Mouse (Mus musculus): ENCODE measurements around the gene Eif5. TPM values are rescaled to one million over a fixed set of nuclear protein-coding genes. Genes with fewer than 3 reads are reported as not detected.

Eif5 gene
- polyA plus RNA-seq, 1 experiment, result 57.6 TPM

DNA sequence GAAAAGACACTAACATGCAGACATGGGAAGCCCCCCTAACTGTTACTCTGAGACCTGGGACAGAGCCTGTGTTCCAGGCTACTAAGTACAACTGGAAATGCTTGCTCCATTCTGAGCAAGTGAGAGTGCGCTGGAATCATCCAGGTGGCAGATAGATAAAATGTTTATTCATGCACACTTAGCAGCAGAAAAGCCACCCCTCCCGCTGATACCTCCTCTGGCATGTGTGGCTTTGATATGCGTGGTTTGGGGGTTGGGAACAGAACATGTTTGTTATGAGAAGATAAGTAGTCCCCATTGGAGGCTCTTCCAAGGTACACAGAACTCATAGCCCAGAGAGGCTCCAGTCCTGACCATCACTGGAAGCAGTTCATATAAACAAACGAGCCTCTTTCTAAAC is 19.9 kb upstream of the Eif5 start:
- H3K36me3 ChIP-seq (ENCODE audit: control insufficient read depth, insufficient read depth), result no peaks in the 10 kb centered on the region
- no peak overlapping the region for H3K4me3 ChIP-seq
- no peaks in the 10 kb centered on the region for H3K27me3 ChIP-seq (ENCODE audit: control insufficient read depth, insufficient read depth, insufficient read length)
- TF ChIP-seq SRF (IDR thresholded peaks at IDR 0.05; ENCODE audit: control insufficient read depth, insufficient read length, low read depth), result no peak
- no peak for TF ChIP-seq POLR2A (IDR thresholded peaks at IDR 0.05; ENCODE audit: insufficient read length, low read depth)
- no peak for TF ChIP-seq REST (IDR thresholded peaks at IDR 0.05; ENCODE audit: insufficient read depth, insufficient read length)
- TF ChIP-seq POLR2AphosphoS2 (IDR thresholded peaks at IDR 0.05; ENCODE audit: insufficient read length, low read depth), result no peak
- TF ChIP-seq MAX (IDR thresholded peaks at IDR 0.05; ENCODE audit: low read depth), result no peak
- no peak for TF ChIP-seq MYOD1 (IDR thresholded peaks at IDR 0.05; ENCODE audit: control insufficient read depth in 1 of 3, insufficient read length in 2 of 3, low read depth in 2 of 3)
- TF ChIP-seq TCF3 (IDR thresholded peaks at IDR 0.05; ENCODE audit: insufficient read length, low read depth), result no peak
- TF ChIP-seq E2F4 (IDR thresholded peaks at IDR 0.05; ENCODE audit: insufficient read depth), result no peak
- no peak for TF ChIP-seq TCF12 (IDR thresholded peaks at IDR 0.05; ENCODE audit: insufficient read depth, poor library complexity, severe bottlenecking)
- TF ChIP-seq USF1 (IDR thresholded peaks at IDR 0.05; ENCODE audit: low read depth), result no peak
- no peak for TF ChIP-seq MYOG (IDR thresholded peaks at IDR 0.05; ENCODE audit: control insufficient read depth in 1 of 3, insufficient read depth in 1 of 3, insufficient read length in 2 of 3, low read depth in 2 of 3)
- no peak for TF ChIP-seq CEBPB (IDR thresholded peaks at IDR 0.05; ENCODE audit: insufficient read depth, poor library complexity, severe bottlenecking)
- H3K4me2 ChIP-seq (ENCODE audit: low read depth), result no peak overlapping the region
- H3ac ChIP-seq (ENCODE audit: control insufficient read depth, insufficient read length), result no peak overlapping the region
- no peaks in the 10 kb centered on the region for H3K79me2 ChIP-seq (ENCODE audit: control insufficient read depth, insufficient read depth)

DNA sequence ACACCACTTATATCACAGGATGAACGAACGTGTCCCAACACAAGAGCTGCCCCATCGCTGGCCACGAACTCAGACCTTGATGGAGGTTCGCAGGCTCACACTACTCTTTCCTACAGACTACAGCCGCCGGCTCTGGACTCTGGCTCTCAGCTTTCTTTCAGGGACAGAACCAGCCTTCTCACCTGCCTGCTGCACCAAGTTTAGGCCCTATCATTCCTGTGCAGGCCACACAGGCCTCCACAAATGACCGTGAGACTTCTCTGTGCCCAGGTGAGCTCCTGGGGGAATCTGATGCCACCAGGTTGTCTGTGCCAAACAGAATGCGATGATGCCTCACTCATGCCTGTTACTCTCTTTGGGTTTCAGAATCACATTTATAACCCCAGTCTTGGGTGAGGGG is 19.4 kb upstream of the Eif5 start:
- no peaks in the 10 kb centered on the region for H3K79me2 ChIP-seq (ENCODE audit: control insufficient read depth, insufficient read depth)
- no peak overlapping the region for H3ac ChIP-seq (ENCODE audit: control insufficient read depth, insufficient read length)
- TF ChIP-seq MYOD1 (IDR thresholded peaks at IDR 0.05; ENCODE audit: control insufficient read depth in 1 of 3, insufficient read length in 2 of 3, low read depth in 2 of 3) (no peak), MAX (IDR thresholded peaks at IDR 0.05; ENCODE audit: low read depth) (no peak), POLR2A (IDR thresholded peaks at IDR 0.05; ENCODE audit: insufficient read length, low read depth) (no peak), MYOG (IDR thresholded peaks at IDR 0.05; ENCODE audit: control insufficient read depth in 1 of 3, insufficient read depth in 1 of 3, insufficient read length in 2 of 3, low read depth in 2 of 3) (no peak)
- H3K27me3 ChIP-seq (ENCODE audit: control insufficient read depth, insufficient read depth, insufficient read length), result no peaks in the 10 kb centered on the region
- no peak overlapping the region for H3K4me2 ChIP-seq (ENCODE audit: low read depth)
- H3K4me3 ChIP-seq, result no peak overlapping the region
- H3K36me3 ChIP-seq (ENCODE audit: control insufficient read depth, insufficient read depth), result no peaks in the 10 kb centered on the region

DNA sequence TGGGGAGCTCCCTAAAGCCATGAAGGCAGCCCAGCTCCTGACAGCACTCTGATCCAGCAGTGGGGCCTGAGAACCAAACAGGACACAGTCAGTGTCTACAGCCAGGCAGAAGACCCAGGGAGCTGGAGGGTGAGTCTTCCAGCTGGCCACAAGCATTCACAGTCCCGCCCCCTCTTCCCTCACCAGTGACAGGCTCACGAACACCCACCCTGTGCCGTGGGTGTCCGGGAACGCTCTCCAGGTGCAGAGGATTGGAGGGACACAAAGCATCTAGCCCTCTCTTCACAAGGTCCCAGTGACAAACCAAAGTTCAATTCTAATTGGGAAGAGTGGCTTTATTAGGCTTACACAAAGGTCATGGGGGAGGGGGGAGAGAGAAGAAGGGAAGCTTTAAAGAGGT is 18.0 kb upstream of the Eif5 start:
- H3K36me3 ChIP-seq (ENCODE audit: control insufficient read depth, insufficient read depth), result no peaks in the 10 kb centered on the region
- no peak overlapping the region for H3K4me2 ChIP-seq (ENCODE audit: low read depth)
- H3K27me3 ChIP-seq (ENCODE audit: control insufficient read depth, insufficient read depth, insufficient read length), result no peaks in the 10 kb centered on the region
- no peak overlapping the region for H3ac ChIP-seq (ENCODE audit: control insufficient read depth, insufficient read length)
- H3K4me3 ChIP-seq, result no peak overlapping the region
- TF ChIP-seq SRF (IDR thresholded peaks at IDR 0.05; ENCODE audit: control insufficient read depth, insufficient read length, low read depth) (no peak), POLR2AphosphoS2 (IDR thresholded peaks at IDR 0.05; ENCODE audit: insufficient read length, low read depth) (no peak), MYOD1 (IDR thresholded peaks at IDR 0.05; ENCODE audit: control insufficient read depth in 1 of 3, insufficient read length in 2 of 3, low read depth in 2 of 3) (no peak)
- no peaks in the 10 kb centered on the region for H3K79me2 ChIP-seq (ENCODE audit: control insufficient read depth, insufficient read depth)

DNA sequence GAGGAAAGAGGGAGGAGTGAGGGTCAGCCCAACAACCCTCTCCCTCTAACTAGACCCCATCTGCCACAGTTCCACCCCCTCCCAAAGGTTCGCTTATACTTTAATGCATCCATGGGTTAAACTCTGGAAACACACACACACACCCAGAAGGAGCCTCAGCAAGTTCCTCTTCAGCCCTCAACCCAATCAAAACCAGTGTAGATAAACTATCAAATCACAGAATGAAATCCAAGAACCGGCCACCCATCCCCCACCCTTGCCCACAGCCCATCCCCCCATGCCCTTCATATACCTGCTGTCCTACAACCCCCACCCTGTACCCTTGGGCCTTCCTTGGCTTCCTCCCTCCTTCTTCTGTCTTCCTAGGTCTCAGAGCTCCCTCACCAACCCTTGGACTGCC is 16.8 kb upstream of the Eif5 start:
- Histone ChIP-seq H3K4me3 (no peak overlapping the region), H3K27me3 (ENCODE audit: control insufficient read depth, insufficient read depth, insufficient read length) (no peaks in the 10 kb centered on the region)

DNA sequence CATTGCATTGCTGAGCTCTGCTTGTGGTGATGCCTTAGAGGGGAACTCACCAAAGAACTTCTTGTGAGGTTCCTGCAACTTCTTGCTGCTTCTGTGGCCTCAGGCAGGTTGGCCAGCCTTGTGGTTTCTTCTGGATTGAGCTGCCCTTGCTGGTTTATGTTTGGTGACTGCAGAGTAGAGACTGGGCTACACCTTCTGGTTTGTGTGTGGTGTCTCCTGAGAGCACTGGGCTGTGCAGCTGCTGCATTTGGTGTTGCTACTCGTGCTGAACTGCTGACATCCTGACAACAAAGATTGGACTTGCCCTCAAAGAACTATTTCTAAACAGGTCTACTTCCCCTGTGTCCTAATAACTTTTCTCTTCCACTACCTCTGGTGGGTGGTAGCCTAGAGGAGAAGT is 13.3 kb upstream of the Eif5 start:
- no peaks in the 10 kb centered on the region for H3K27me3 ChIP-seq (ENCODE audit: control insufficient read depth, insufficient read depth, insufficient read length)
- H3K79me2 ChIP-seq (ENCODE audit: control insufficient read depth, insufficient read depth), result no peaks in the 10 kb centered on the region
- H3K4me2 ChIP-seq (ENCODE audit: low read depth), result no peak overlapping the region
- no peaks in the 10 kb centered on the region for H3K36me3 ChIP-seq (ENCODE audit: control insufficient read depth, insufficient read depth)
- H3K4me3 ChIP-seq, result no peak overlapping the region
- no peak overlapping the region for H3ac ChIP-seq (ENCODE audit: control insufficient read depth, insufficient read length)
- TF ChIP-seq POLR2AphosphoS2 (IDR thresholded peaks at IDR 0.05; ENCODE audit: insufficient read length, low read depth) (no peak), REST (IDR thresholded peaks at IDR 0.05; ENCODE audit: insufficient read depth, insufficient read length) (no peak), MAX (IDR thresholded peaks at IDR 0.05; ENCODE audit: low read depth) (no peak), USF1 (IDR thresholded peaks at IDR 0.05; ENCODE audit: low read depth) (no peak), E2F4 (IDR thresholded peaks at IDR 0.05; ENCODE audit: insufficient read depth) (no peak), MYOD1 (IDR thresholded peaks at IDR 0.05; ENCODE audit: control insufficient read depth in 1 of 3, insufficient read length in 2 of 3, low read depth in 2 of 3) (no peak), TCF12 (IDR thresholded peaks at IDR 0.05; ENCODE audit: insufficient read depth, poor library complexity, severe bottlenecking) (no peak), SRF (IDR thresholded peaks at IDR 0.05; ENCODE audit: control insufficient read depth, insufficient read length, low read depth) (no peak), MYOG (IDR thresholded peaks at IDR 0.05; ENCODE audit: control insufficient read depth in 1 of 3, insufficient read depth in 1 of 3, insufficient read length in 2 of 3, low read depth in 2 of 3) (no peak), TCF3 (IDR thresholded peaks at IDR 0.05; ENCODE audit: insufficient read length, low read depth) (no peak), POLR2A (IDR thresholded peaks at IDR 0.05; ENCODE audit: insufficient read length, low read depth) (no peak), CEBPB (IDR thresholded peaks at IDR 0.05; ENCODE audit: insufficient read depth, poor library complexity, severe bottlenecking) (no peak)

More for the DNA sequence above, 16.8 kb upstream of the Eif5 start:
- Histone ChIP-seq H3ac (ENCODE audit: control insufficient read depth, insufficient read length) (no peak overlapping the region), H3K36me3 (ENCODE audit: control insufficient read depth, insufficient read depth) (no peaks in the 10 kb centered on the region), H3K79me2 (ENCODE audit: control insufficient read depth, insufficient read depth) (no peaks in the 10 kb centered on the region), H3K4me2 (ENCODE audit: low read depth) (no peak overlapping the region)
- no peak for TF ChIP-seq REST (IDR thresholded peaks at IDR 0.05; ENCODE audit: insufficient read depth, insufficient read length)
- no peak for TF ChIP-seq MAX (IDR thresholded peaks at IDR 0.05; ENCODE audit: low read depth)
- TF ChIP-seq POLR2A (IDR thresholded peaks at IDR 0.05; ENCODE audit: insufficient read length, low read depth), result no peak
- no peak for TF ChIP-seq POLR2AphosphoS2 (IDR thresholded peaks at IDR 0.05; ENCODE audit: insufficient read length, low read depth)
